Mouse (Mus musculus) heart, postnatal 0 days (tissue): ENCODE data around the gene Skint6.

Experiments used
- CTCF ChIP-seq: IDR thresholded peaks from 2 replicates; pipeline ENCODE4 v1.5.1; 2016; ENCODE audit warnings: antibody characterized with exemption, control low read depth, low read depth
- EP300 ChIP-seq: IDR thresholded peaks from 2 replicates; pipeline ENCODE4 v1.6.1; 2016; ENCODE audit warnings: antibody characterized with exemption, low read depth

GRCm38 (mm10) chr4:113301773-113302473 is 15.2 kb upstream of the Skint6 start:
- TF ChIP-seq EP300, result no peak
- no peak for TF ChIP-seq CTCF
